Mouse (Mus musculus): ENCODE data around the gene Mgat4e.
"Not testable (repeated sequence)": the region's sequence is repeated elsewhere in the genome, so short reads cannot be mapped to it uniquely, and the experiment has no call there.

Mgat4e gene

GRCm38 (mm10) chr1:134555871-134556670 lies 6.6 kb upstream of the Mgat4e start:
- DNase-seq (ENCODE audit: low spot score): peak; percentile 60

- peak; percentile 40 for DNase-seq (ENCODE audit: low spot score)
Measured at GRCm38 (mm10) chr1:134555240-134555870, 5.9 kb upstream of the Mgat4e start.

DNA sequence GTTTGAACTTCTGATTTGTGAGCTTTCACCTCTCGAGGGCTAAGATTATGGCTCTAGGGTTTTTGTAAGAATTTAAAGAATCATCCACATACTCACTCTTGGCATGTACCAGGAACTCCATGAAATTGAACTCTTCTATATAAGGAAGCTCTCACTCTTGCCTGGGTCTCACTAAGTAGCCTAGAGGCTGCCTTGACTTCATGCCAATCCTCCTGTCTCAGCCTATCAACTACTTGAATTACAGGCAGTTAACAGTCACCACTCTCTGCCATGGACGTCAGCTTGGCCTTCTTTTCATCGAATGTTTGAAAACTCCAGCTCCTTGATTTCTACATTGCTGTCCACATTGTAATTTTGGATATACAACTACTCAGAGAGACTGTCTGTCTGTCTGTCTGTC lies 2.9 kb upstream of the Mgat4e start:
- DNase-seq (ENCODE audit: low spot score): no peak

GRCm38 (mm10) chr1:134551869-134552268 lies 2.4 kb upstream of the Mgat4e start:
- DNase-seq (ENCODE audit: low spot score): no peak

- peak; percentile 8 for DNase-seq (ENCODE audit: low spot score)
Measured at GRCm38 (mm10) chr1:134548231-134548630, 1.3 kb downstream of the Mgat4e start.

DNA sequence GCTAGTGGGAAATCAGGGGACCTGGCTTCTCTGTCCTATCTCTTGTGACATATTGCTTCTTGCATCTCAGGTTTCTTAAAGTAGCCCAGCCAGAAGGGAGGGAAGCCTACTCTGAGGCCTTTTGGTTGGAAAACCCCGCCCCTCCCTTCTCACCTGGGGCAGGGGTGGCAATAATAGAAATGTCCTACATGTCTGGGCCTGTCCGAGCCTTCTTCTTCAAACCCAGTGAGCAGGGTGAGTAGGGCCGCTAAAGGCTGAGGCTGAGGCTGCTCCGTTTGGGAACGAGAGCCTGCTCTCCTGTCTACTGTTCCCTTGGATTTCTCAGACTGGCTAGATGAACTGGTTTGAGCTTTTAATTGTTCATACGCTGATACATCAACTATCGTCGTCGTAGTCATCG lies 8.9 kb downstream of the Mgat4e start:
- no peak for DNase-seq (ENCODE audit: low spot score)

DNA sequence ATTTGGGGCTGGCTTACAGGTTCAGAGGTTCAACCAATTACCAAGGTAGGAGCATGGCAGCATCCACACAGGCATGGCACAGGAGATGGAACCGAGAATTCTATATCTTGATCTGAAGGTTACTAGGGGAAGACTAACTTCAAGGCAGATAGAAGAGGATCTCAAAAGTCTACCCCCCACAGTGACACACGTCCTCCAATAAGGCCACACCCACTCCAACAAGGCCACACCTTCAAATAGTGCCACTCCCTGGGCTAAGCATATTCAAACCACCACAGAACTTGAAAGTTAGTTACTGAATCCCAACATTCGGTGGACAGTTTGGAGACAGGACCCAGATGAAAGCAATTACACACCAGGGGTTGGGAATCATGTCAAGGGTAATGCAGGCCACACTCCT lies 14.0 kb downstream of the Mgat4e start:
- no peak for DNase-seq (ENCODE audit: low spot score)

DNA sequence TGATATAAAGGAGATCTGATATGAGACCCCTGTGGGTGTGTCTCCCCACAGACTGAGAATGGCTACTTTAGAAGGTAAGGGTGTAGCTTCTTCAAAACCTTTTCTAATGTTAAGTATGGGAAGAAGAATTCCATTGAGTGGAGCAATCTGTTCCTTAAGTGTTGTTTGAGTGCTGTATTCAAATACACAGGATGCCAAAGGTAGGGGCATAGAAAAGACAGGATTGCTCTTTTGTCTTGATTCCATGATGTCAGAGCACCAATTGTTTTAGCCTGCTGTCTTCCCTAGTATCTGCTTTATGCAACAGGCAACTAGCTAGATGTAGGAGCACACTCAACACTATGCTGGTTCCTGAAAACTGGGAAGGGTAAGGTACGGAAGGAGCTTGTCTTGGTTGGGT lies 14.4 kb downstream of the Mgat4e start:
- no peak for DNase-seq (ENCODE audit: low spot score)

- DNase-seq (ENCODE audit: low spot score): not testable (repeated sequence)
Measured at GRCm38 (mm10) chr1:134533710-134534109, 15.8 kb downstream of the Mgat4e start.

- no peak for DNase-seq (ENCODE audit: low spot score)
Measured at GRCm38 (mm10) chr1:134530618-134531017, 18.9 kb downstream of the Mgat4e start.

GRCm38 (mm10) chr1:134526752-134527151 lies 22.7 kb downstream of the Mgat4e start:
- no peak for DNase-seq (ENCODE audit: low spot score)

DNA sequence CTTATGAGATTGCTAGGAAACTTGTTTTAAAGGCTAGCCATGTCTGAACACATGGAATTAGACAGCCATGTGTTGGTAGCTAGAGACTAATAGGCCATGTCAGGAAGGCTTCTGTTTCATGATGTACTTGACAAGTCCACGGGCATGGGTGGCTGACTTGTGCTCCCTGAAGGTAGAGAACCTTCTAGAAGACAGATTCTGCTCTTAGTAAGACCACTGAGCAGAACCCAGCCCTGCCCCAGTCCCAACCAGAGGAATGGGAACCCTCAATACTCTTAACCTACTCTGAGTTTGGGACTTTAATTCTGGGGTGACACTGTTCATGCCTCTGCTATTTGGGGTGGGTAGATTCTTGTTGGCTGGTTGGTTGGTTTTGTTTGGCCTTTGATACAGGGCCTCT lies 24.5 kb downstream of the Mgat4e start:
- DNase-seq (ENCODE audit: low spot score): no peak

DNA sequence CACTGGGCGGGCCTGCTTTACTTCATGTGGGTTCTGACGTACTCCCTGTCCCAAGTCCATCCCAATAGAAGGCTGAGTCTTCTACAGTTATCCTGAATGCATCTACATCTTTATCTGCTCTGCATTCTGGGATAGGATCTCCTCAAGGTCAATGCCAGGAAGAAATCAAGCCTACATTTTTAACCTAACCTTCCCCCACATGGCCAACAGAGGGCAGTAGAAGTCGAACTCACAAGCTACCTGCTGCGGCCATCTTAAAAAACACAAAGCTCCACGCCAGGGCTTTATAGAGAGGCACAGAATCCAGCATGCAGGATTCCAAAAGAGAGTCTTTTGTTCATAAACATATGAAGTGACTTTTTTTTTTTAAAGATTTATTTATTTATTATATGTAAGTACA lies 25.1 kb downstream of the Mgat4e start:
- DNase-seq (ENCODE audit: low spot score): no peak

GRCm38 (mm10) chr1:134522325-134522724 lies 27.2 kb downstream of the Mgat4e start:
- DNase-seq (ENCODE audit: low spot score): no peak

DNA sequence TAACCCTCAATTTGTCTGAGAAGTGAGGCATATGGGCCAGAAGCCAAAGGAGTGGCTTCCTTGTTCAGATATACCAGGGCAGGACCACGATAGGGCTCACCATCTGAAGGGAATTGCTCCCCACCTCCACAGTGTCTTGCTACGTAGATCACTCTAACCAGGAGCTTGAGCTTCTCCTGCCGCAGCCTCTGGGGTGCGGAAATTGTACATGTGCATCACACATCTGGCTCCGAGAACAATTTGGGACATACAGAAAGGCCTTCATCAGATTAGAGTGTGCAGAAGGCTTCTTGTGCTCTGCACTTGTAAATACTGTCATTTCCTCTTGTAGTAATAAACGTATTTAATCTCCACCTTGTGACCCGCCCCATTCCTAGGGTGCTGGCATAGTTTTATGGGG lies 28.3 kb downstream of the Mgat4e start:
- no peak for DNase-seq (ENCODE audit: low spot score)

- no peak for DNase-seq (ENCODE audit: low spot score)
Measured at GRCm38 (mm10) chr1:134520001-134520721, 29.3 kb downstream of the Mgat4e start.

GRCm38 (mm10) chr1:134519201-134519600 lies 30.3 kb downstream of the Mgat4e start:
- not testable (repeated sequence) for DNase-seq (ENCODE audit: low spot score)

GRCm38 (mm10) chr1:134518677-134519076 lies 30.8 kb downstream of the Mgat4e start:
- DNase-seq (ENCODE audit: low spot score): peak; percentile 90

GRCm38 (mm10) chr1:134517841-134518240 lies 31.6 kb downstream of the Mgat4e start:
- DNase-seq (ENCODE audit: low spot score): not testable (repeated sequence)

- peak; percentile 78 for DNase-seq (ENCODE audit: low spot score)
Measured at GRCm38 (mm10) chr1:134516491-134517198, 32.8 kb downstream of the Mgat4e start.

DNA sequence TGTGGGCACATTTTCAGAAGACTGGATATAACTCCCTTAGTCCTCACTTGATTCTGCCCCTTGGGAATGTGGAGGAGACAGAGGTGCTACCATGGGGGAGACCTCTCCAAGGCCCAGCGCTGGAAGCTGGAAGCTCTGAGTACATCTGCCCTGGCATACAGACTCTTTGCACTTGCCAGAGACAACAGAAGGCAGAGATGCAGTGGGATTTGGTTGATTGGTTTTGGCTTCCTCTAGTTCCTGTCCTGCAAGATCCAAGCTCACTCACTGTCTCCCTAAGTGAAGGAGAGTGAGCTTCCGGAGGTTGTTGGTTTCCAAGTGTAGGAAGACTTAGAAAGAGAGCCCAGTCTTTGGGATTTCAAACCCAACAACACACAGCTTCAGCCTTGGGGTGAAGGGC lies 33.6 kb downstream of the Mgat4e start:
- DNase-seq (ENCODE audit: low spot score): no peak

GRCm38 (mm10) chr1:134513876-134514590 lies 35.4 kb downstream of the Mgat4e start:
- DNase-seq (ENCODE audit: low spot score): no peak

All from embryo, embryonic 10.5 days (tissue).